Mouse (Mus musculus): ENCODE measurements around the gene Pbx4.

Pbx4 gene

DNA sequence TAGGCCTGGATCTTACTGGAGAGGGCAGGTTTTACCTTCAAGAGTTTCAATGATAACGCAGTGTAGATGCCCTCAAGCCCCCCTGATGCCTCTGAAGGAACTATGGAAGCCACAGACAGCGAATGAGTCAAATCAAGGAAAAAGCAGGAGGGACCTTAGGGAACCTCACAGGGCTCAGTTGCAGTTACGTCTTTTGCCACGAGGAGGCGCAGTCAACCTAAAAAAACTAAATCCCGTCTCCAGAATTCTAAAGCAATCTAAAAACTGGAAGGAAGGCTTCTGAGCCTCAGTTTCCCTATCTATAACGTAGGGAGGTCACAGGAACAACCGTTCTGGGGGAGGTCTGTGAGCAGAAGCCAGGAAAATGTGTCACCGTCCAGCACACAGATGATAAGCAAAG lies 41.9 kb downstream of the Pbx4 start:
- peak; percentile 46 for DNase-seq (ENCODE audit: low read depth)

DNA sequence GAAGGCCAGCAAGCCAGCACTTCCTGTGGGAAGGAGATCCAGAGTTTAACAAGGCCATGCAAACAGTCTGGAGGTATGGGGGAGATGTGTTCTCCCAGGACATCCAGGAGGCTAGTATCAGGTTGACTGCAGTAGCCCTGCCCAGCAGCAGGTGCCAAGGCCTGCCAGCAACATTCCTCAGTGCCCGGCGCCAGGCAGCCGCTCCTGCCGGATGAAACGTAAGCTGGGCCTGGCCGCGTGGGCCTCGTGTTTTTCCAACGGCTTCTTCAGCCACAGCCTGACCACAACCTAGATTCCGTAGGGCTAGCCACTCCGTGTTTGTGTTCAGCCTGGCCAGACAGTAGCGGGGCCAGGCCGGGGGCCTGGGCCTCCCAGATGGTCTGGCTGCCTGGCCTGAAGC lies 42.4 kb downstream of the Pbx4 start:
- DNase-seq (ENCODE audit: low read depth): no peak

GRCm38 (mm10) chr8:69876097-69876496 lies 43.8 kb downstream of the Pbx4 start:
- DNase-seq (ENCODE audit: low read depth): no peak

- DNase-seq (ENCODE audit: low read depth): no peak
These were observed 44.7 kb downstream of the Pbx4 start for GRCm38 (mm10) chr8:69876967-69877366.

GRCm38 (mm10) chr8:69877396-69877795 lies 45.1 kb downstream of the Pbx4 start:
- DNase-seq (ENCODE audit: low read depth): no peak

- no peak for DNase-seq (ENCODE audit: low read depth)
These were observed 45.7 kb downstream of the Pbx4 start for GRCm38 (mm10) chr8:69877992-69878391.

DNA sequence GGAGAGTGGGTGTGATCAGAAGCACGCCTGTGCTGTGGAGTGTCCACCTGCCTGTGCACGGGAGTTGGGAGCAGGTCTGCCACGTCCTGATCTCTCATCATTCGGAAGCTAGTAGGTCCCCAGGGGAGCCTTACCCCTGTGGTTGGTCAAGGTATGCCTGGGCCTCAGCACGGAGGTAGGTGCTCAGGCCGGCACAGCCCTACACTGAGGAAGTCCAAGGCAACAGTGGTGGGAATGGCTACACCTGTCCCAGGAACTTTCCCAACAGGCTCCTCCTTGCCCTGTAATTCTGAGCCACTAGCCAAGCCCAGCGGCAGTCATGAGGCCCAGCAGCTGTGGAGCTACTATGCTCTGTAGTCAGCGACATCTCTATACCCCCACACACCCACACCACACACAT lies 47.4 kb downstream of the Pbx4 start:
- DNase-seq (ENCODE audit: low read depth): no peak

DNA sequence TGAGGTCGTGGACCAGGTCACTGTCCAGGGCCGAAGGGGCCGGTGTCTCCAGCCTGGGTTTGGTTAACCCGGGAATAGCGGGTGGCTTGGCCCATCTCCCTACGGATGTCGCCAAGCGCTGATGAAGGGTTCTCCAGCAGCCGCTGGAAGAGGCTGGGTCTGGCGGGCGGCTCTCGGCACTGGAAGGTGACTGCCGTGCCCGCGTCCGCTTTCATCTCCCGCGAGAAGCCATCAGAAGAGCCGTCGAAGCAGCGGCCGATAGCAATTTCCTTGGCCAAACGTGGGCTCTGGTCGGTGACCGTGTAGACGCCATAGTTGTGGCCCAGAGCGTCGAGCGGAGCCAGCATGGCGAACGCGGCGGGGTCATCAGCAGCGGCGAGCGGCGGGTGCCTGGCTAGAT lies 48.5 kb downstream of the Pbx4 start:
- DNase-seq (ENCODE audit: low read depth): no peak

DNA sequence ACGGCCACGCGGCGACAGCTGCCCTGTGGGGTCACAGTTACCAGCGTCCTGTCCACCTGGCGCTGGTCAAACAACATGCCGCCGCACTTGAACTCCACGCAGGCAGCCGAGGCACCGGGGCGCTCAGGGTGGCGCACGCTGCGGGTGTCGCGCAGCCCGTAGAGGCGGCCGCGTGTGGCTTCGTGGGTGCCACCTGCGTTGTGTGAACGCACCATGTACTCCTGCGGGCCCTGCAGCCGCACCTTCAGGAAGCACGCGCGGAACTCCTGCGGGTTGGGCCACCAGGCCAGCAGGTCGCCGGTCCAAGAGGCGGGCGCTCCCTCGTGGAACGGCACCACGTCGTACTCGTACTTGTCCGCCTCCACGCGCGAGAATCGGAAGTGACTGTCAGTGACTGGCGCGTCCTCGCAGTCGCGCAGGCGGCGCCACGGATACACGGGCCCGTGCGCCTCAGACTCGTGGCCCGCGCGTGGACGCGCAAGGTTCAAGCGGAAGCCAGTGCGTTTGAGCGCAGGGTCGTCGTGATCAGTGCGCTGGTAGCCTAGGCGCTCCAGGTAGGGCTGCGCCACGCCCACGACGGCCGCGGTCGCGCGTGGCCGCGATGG lies 49.1 kb downstream of the Pbx4 start:
- DNase-seq (ENCODE audit: low read depth): no peak

- no peak for DNase-seq (ENCODE audit: low read depth)
These were observed 49.9 kb downstream of the Pbx4 start for GRCm38 (mm10) chr8:69882021-69882756.

- no peak for DNase-seq (ENCODE audit: low read depth)
These were observed 50.7 kb downstream of the Pbx4 start for GRCm38 (mm10) chr8:69882833-69883600.

GRCm38 (mm10) chr8:69884141-69884540 lies 51.9 kb downstream of the Pbx4 start:
- no peak for DNase-seq (ENCODE audit: low read depth)

GRCm38 (mm10) chr8:69887289-69888243 lies 55.3 kb downstream of the Pbx4 start, which contains the start of gene Cilp2:
Gene Cilp2, minus strand, starts transcription at chr8:69887687.
- DNase-seq (ENCODE audit: low read depth): no peak

GRCm38 (mm10) chr8:69888244-69888866 lies 56.1 kb downstream of the Pbx4 start:
- no peak for DNase-seq (ENCODE audit: low read depth)

GRCm38 (mm10) chr8:69888902-69889301 lies 56.6 kb downstream of the Pbx4 start:
- DNase-seq (ENCODE audit: low read depth): no peak

GRCm38 (mm10) chr8:69890813-69891241 lies 58.5 kb downstream of the Pbx4 start:
- no peak for DNase-seq (ENCODE audit: low read depth)

- peak; percentile 66 for DNase-seq (ENCODE audit: low read depth)
These were observed 61.6 kb downstream of the Pbx4 start for GRCm38 (mm10) chr8:69893863-69894262.

GRCm38 (mm10) chr8:69894836-69895332 lies 62.6 kb downstream of the Pbx4 start:
- no peak for DNase-seq (ENCODE audit: low read depth)

- DNase-seq (ENCODE audit: low read depth): no peak
These were observed 63.6 kb downstream of the Pbx4 start for GRCm38 (mm10) chr8:69895772-69896451.

DNA sequence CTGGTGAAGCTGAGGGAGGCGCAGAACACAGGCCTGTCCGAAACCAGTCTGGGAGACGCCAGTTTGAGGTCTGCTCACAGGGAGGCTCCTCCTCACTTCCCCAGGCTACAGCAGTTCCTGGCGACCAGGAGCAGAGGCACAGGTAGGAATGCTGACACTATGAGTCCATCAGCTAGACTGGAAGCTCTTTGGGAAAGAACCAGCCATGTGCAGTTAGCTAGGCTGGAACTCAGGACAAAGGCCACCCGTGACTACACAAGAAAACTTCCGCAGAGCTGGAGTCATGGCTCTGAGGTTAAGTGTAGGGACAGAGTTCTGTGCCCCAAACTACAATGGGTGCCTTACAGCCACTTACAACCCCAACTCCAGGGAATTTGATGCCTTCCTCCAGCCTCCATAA lies 65.6 kb downstream of the Pbx4 start:
- DNase-seq (ENCODE audit: low read depth): no peak

- no peak for DNase-seq (ENCODE audit: low read depth)
These were observed 67.6 kb downstream of the Pbx4 start for GRCm38 (mm10) chr8:69899876-69900275.
